Mouse (Mus musculus) liver, embryonic 11.5 days (tissue): ENCODE data around the gene Nkain4. TPM values are rescaled to one million over a fixed set of nuclear protein-coding genes. Genes with fewer than 3 reads are reported as not detected.

Source experiments
- ATAC-seq: fragments of 200-750 bp; cut with Nextera tagmentation; replicated peaks from 2 replicates; pipeline ENCODE4 v1.8.0; 2017; ENCODE audit warnings: moderate number of reproducible peaks, mild to moderate bottlenecking, moderate TSS enrichment, moderate library complexity; ENCODE audit not compliant: low FRiP score
- DNase-seq: peaks from one replicate; pipeline ENCODE4 v3.0.0-alpha.2; 2017; ENCODE audit warnings: low spot score
- H3K27ac ChIP-seq: fragments of 300-500 bp; sonication (generic); 2 replicates; pipeline ENCODE4 v1.5.1; 2014; ENCODE audit warnings: mild to moderate bottlenecking, low read depth, low read length, control low read depth
- H3K27me3 ChIP-seq: fragments of 300-500 bp; sonication (generic); replicated peaks from 2 replicates; pipeline ENCODE4 v1.6.1; 2014; ENCODE audit warnings: low read length, mixed read lengths; ENCODE audit not compliant: control insufficient read depth, insufficient read depth
- H3K36me3 ChIP-seq: fragments of 300-500 bp; sonication (generic); 2 replicates; pipeline ENCODE4 v1.6.1; 2014; ENCODE audit warnings: mild to moderate bottlenecking, low read length, moderate library complexity, mixed read lengths; ENCODE audit not compliant: control insufficient read depth, insufficient read depth
- H3K4me1 ChIP-seq: fragments of 300-500 bp; sonication (generic); replicated peaks from 2 replicates; pipeline ENCODE4 v1.6.1; 2014; ENCODE audit warnings: low read length, mixed read lengths; ENCODE audit not compliant: control insufficient read depth, insufficient read depth
- H3K4me2 ChIP-seq: fragments of 300-500 bp; sonication (generic); 2 replicates; pipeline ENCODE4 v1.6.1; 2014; ENCODE audit warnings: mild to moderate bottlenecking, control low read depth, moderate library complexity
- H3K4me3 ChIP-seq: fragments of 300-500 bp; sonication (generic); 2 replicates; pipeline ENCODE4 v1.5.1; 2014; ENCODE audit warnings: low read depth, low read length, control low read depth
- H3K9ac ChIP-seq: fragments of 300-500 bp; sonication (generic); 2 replicates; pipeline ENCODE4 v1.6.1; 2014; ENCODE audit warnings: low read depth, low read length, control low read depth
- H3K9me3 ChIP-seq: fragments of 300-500 bp; sonication (generic); 2 replicates; pipeline ENCODE4 v1.6.1; 2016; ENCODE audit warnings: low read length, inconsistent platforms, mixed read lengths; ENCODE audit not compliant: control insufficient read depth
- WGBS: fragments of 180-500 bp; shearing (Covaris S2); extraction: QIAGEN DNeasy Blood & Tissue Kit; methylation state at CpG from one replicate; pipeline ENCODE4 v1.1.7; 2014; 5-methylcytosine and 5-hydroxymethylcytosine counted together
- polyA plus RNA-seq: library from polyadenylated mRNA; unstranded; fragments of >200 nt; fragmentation: Nextera tagmentation; extraction: Ambion mirVana; gene quantifications from 2 replicates; pipeline ENCODE4 v1.2.1, GENCODE M21; 2014

Nkain4 gene
- polyA plus RNA-seq, 1 experiment from 2014 or later: 5.3 TPM

DNA sequence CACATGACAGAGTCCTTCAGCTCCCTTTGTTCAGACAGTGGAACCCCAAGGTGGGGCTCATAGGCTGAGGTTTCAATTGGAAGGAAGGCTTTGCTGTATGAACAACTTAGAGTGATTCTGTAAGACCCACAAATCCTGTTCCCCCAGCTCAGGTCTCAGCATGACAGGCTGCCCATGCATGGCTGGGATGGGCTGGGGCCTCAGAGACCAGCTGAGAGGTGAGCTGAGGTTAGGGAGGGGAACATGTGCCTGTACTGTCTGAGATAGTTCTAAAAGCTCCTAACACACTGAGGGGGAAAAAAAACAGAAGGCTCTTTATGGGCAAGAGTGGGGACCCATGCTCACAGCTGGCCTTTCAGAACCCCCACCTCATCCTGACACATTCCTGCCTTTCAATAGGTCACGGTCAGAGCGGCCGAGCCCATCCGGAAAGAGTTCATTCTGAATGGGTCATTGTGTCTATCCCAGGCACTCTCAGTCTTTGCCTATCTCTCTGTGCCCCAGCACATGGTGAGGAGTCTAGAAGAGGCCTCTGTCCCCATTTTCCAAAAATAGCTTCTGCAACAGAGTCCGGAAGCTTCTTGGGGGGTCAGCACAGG is 33.0 kb upstream of the Nkain4 start:
- Histone ChIP-seq H3K9me3 (no peaks in the 10 kb centered on the region), H3K27me3 (no peaks in the 10 kb centered on the region), H3K9ac (no peak overlapping the region), H3K4me2 (no peak overlapping the region), H3K4me1 (no peaks in the 10 kb centered on the region), H3K36me3 (no peaks in the 10 kb centered on the region; the same call in 1 of the 2 replicates), H3K27ac (no peak overlapping the region), H3K4me3 (no peak overlapping the region)
- 81% methylated on average over 5 of the region's 5 CpGs for WGBS
- DNase-seq: no peak
- ATAC-seq: no peak

DNA sequence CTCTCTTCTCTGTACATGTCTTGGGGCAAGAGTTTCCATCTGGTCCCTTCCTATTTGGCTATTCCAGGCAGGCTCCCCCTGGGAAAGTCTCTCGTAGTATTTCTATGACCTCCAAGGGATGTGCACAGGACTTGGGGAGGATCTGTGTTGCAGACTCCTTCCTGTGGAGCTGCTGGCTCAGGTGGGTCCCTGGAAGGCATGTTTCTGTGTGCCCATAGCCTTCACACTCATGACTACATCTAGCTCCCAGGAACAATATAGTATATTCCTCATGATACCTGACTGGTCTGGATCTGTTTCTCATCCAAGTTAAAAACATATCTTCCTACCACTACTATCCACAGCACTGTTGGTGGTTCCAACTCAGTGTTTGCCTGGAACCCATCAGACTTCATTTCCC is 32.5 kb upstream of the Nkain4 start:
- Histone ChIP-seq H3K9me3 (no peaks in the 10 kb centered on the region), H3K27me3 (no peaks in the 10 kb centered on the region), H3K36me3 (peaks cover 4% of the 10 kb centered on the region; the same call in 1 of the 2 replicates), H3K27ac (no peak overlapping the region), H3K4me2 (no peak overlapping the region), H3K4me1 (no peaks in the 10 kb centered on the region), H3K4me3 (no peak overlapping the region), H3K9ac (no peak overlapping the region)
- ATAC-seq (no peak), DNase-seq (no peak)
- 70% methylated on average over 1 of the region's 1 CpGs for WGBS

DNA sequence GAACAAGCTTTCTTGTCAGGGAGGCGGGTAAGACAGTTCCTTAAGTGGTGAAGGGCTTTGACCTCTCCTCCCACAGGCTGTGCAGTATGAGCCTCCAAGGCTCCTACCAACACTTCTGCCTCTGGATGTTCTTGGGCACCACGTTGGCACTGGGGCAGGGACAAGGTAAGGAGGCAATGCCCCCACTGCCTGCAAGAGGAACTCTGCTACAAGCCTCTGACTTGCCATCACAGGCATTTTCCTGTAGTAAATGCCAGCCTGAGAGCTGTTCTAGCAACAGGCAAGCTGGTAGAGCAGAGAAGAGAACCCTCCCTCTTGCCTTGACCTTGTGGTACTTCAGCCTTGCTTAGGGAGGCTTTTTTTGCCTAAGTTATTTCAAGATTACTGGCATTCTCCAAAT is 31.9 kb upstream of the Nkain4 start, which contains the start of gene Col20a1:
Gene Col20a1 (plus strand): TSS at position 87 of the 400 bp plus-strand sequence.
- H3K27ac ChIP-seq: no peak within 1 kb of the TSS
- ATAC-seq (no peak), DNase-seq (no peak)
- H3K9ac ChIP-seq: no peak within 1 kb of the TSS
- H3K4me2 ChIP-seq: no peak within 1 kb of the TSS
- no peaks in the 10 kb centered on the region for H3K27me3 ChIP-seq
- H3K9me3 ChIP-seq: no peaks in the 10 kb centered on the region
- H3K4me3 ChIP-seq: no peak within 1 kb of the TSS
- peaks cover 9% of the 10 kb centered on the region; the same call in 1 of the 2 replicates for H3K36me3 ChIP-seq
- H3K4me1 ChIP-seq: no peaks in the 10 kb centered on the region
- 60% methylated on average over 2 of the region's 2 CpGs for WGBS

DNA sequence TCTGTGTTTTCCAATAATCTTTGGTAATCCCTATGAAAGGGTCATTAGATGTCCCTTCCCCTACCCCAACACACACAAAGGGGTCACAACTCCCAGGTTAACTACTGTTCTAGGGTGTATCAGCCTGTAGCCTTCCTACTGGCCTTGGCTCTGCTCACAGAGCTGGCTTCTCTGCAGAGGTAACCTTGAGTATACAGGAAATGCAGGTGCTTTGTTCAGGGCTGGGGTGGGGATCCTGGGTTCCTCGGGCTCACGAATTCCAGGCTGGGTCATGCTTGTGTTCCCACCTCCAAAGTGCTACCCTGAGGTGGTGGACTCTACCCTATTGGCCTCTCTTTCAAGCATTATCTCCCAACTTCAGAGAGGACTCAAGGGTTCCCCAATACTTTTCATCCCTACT is 31.1 kb upstream of the Nkain4 start:
- H3K9me3 ChIP-seq: no peaks in the 10 kb centered on the region
- DNase-seq (no peak), ATAC-seq (no peak)
- no peaks in the 10 kb centered on the region for H3K27me3 ChIP-seq
- no peak overlapping the region for H3K27ac ChIP-seq
- no peak overlapping the region for H3K4me3 ChIP-seq
- H3K9ac ChIP-seq: no peak overlapping the region
- no peaks in the 10 kb centered on the region for H3K4me1 ChIP-seq
- no peak overlapping the region for H3K4me2 ChIP-seq
- peaks cover 14% of the 10 kb centered on the region; the same call in 1 of the 2 replicates for H3K36me3 ChIP-seq
- WGBS: 78% methylated on average over 2 of the region's 2 CpGs

DNA sequence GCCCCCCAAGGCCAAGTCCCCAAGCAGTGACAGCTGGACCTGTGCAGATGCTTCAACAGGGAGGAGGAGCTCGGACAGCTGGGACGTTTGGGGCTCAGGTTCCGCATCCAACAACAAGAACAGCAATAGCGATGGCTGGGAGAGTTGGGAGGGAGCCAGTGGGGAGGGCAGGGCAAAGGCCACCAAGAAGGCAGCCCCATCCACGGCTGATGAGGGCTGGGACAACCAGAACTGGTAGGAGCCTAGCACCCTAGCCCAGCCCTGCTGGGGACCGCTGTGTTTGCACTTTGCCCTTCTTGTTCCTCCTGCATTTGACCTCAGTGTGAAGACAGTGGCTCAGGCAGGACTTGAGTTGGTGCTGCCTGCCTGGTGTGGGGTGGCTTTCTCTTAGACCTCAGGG is 26.6 kb upstream of the Nkain4 start:
- ATAC-seq: no peak
- H3K9ac ChIP-seq: no peak overlapping the region
- H3K4me2 ChIP-seq: no peak overlapping the region
- no peak for DNase-seq
- H3K27me3 ChIP-seq: no peaks in the 10 kb centered on the region
- no peaks in the 10 kb centered on the region for H3K9me3 ChIP-seq
- 91% methylated on average over 6 of the region's 6 CpGs for WGBS
- H3K36me3 ChIP-seq: peaks cover 50% of the 10 kb centered on the region
- H3K27ac ChIP-seq: no peak overlapping the region
- no peaks in the 10 kb centered on the region for H3K4me1 ChIP-seq
- no peak overlapping the region for H3K4me3 ChIP-seq

DNA sequence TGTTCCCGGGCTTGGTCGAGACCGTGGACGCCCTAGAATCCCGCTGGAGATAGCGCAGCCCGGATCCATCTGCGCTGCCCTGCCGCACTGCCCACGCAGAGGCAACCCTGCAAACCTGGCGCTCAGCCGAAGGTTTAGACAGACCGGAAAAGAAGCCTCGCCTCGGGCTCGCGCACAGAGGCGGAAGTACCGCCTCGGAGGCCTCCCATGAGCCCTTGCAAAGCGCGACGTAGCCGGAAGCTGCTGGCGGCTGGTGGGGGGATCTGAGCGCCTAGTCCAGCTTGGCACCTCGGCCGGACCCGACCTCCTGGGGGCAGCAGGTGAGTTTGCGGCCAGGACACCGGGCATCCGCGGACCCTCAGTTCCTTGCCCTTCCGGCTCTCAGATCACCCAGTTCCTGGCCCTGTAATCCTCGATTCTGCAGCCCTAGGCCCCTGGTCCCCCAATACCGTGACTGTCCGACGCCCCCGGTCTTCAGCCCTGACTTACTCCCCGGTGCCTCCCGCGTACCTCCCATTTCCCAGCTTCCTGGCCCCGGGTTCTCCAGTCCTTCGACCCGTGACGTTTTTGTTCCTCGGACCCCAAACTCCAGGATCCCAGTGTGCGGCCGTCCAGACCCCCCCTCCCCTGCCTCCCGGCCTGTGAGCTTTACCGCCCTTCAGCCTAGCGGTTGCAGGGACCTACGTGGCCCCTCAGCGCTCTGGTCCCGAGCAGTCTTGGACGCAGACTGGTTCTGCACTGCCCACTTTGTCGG is 12.7 kb upstream of the Nkain4 start, which contains the start of gene Arfgap1:
Gene Arfgap1 (plus strand): TSS at position 216 of the 754 bp plus-strand sequence.
- H3K4me3 ChIP-seq: peak within 1 kb of the TSS; percentile 86
- H3K36me3 ChIP-seq: peaks cover 16% of the 10 kb centered on the region
- peak within 1 kb of the TSS; percentile 81 for H3K4me2 ChIP-seq
- DNase-seq: peak; percentile 88
- no peaks in the 10 kb centered on the region for H3K9me3 ChIP-seq
- peaks cover 21% of the 10 kb centered on the region for H3K4me1 ChIP-seq
- WGBS: under 1% methylated on average over 57 of the region's 57 CpGs
- peak within 1 kb of the TSS; percentile 85 for H3K9ac ChIP-seq
- ATAC-seq: peak; percentile 93
- no peaks in the 10 kb centered on the region for H3K27me3 ChIP-seq
- peak within 1 kb of the TSS; percentile 91 for H3K27ac ChIP-seq

DNA sequence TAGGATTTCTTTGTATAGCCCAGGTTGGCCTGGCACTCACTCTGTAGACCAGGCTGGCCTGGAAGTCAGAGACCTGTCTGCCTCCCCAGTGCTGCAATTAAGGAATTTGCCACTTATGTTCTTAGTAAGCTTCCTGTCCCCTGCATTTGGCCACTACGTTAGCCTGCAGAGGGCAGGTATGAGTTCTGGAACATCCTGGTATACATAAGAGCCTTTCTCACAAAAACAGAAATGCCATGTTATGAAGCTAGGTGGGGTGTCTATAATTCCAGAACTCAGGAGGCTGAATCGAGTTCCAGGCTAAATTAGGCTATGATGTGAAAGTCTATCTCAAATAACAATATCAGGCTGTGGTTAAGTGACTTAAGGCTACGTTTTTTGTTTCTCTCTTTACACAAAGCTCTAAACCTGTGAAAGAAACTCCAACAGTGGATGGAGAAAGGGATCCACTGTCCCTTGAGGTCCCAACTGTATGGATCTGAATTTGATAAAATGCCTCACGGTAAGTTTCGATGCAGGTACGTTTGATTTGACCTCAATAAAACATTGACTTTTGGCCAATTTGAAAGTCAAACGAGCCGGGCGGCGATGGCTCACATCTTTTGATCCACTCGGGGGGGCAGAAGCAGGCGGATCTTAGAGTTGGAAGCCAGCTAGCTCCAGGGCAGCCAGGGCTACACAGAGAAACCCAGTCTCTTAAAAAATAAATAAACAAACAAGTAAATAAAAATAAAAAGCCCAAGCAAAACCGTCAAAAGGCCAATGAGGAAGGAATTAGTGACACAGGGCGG is 11.8 kb upstream of the Nkain4 start:
- DNase-seq: no peak

DNA sequence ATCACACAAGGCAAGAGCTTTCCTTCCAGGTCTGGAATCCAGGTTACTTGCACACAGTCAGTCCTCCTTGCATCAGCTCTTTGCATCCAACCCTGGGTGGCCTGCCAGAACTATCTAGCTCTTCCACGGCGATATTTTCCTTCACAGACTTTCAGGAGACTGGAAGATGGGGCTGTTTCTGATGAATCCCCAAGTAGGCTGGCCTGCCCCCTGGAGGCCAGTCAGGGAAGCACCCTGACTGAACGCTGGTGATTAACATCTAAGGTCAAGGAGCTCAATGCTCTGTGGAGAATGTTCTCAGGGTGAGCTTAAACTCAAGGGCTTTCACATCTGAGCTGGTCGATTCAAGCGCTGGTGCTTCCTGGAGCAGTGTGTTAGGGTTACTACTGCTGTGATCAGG is 9.5 kb upstream of the Nkain4 start:
- no peak for ATAC-seq
- 7% methylated on average over 5 of the region's 5 CpGs for WGBS
- no peak for DNase-seq

More for the DNA sequence above, 11.8 kb upstream of the Nkain4 start:
- 15% methylated on average over 14 of the region's 14 CpGs for WGBS
- peaks cover 29% of the 10 kb centered on the region for H3K4me1 ChIP-seq
- peaks cover 7% of the 10 kb centered on the region for H3K36me3 ChIP-seq
- H3K4me3 ChIP-seq: peak overlapping the region; percentile 86
- peak overlapping the region; percentile 85 for H3K9ac ChIP-seq
- H3K27me3 ChIP-seq: no peaks in the 10 kb centered on the region
- H3K9me3 ChIP-seq: no peaks in the 10 kb centered on the region
- ATAC-seq: no peak
- H3K27ac ChIP-seq: peak overlapping the region; percentile 91; the same call in 1 of the 2 replicates
- H3K4me2 ChIP-seq: peak overlapping the region; percentile 81

More for the DNA sequence above, 9.5 kb upstream of the Nkain4 start:
- peaks cover 30% of the 10 kb centered on the region for H3K4me1 ChIP-seq
- no peak overlapping the region for H3K27ac ChIP-seq
- no peaks in the 10 kb centered on the region for H3K36me3 ChIP-seq
- H3K9ac ChIP-seq: no peak overlapping the region
- H3K9me3 ChIP-seq: no peaks in the 10 kb centered on the region
- no peaks in the 10 kb centered on the region for H3K27me3 ChIP-seq
- H3K4me3 ChIP-seq: no peak overlapping the region
- H3K4me2 ChIP-seq: no peak overlapping the region; the same call in 1 of the 2 replicates
